Mouse (Mus musculus) liver, embryonic 14.5 days (tissue): ENCODE measurements around the gene Elovl5.

ENCODE experiments used
- CTCF ChIP-seq: IDR thresholded peaks from 2 replicates; pipeline ENCODE4 v1.5.1; 2016; ENCODE audit warnings: antibody characterized with exemption, low read depth, control low read depth
- EP300 ChIP-seq: IDR thresholded peaks from 2 replicates; pipeline ENCODE4 v1.6.1; 2016; ENCODE audit warnings: antibody characterized with exemption, low read depth

DNA sequence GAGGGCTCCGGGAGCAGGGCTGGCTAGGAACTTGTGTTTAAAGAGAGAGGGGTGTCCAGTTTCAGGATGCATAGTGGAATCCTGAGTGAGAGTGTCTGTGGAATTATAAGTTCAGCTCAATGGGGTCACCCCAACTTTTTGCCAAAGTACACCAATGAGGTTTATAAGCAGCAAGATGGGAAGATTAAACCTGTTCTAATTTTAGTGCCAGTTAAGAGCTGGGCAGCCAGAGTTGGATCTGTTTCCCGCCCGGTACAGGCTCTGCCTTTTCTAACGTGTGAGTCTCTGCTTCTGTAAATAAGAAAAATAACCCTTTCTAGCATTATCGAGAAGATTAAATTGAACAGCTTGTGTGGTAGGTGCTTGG, 22.4 kb downstream of the Elovl5 start:
- TF ChIP-seq CTCF (no peak), EP300 (no peak)
